Mouse (Mus musculus) fibroblast of lung, adult 2 months (primary cell): Measurements from ENCODE around the gene Ms4a4a.
"Not testable (repeated sequence)": the region's sequence is repeated elsewhere in the genome, so short reads cannot be mapped to it uniquely, and the experiment has no call there.

ENCODE experiments used
- DNase-seq: peaks from one replicate; pipeline ENCODE4 v3.0.0-alpha.2; 2011; ENCODE audit warnings: low read depth

The Ms4a4a gene

GRCm38 (mm10) chr19:11375273-11375672 lies at the start of gene Ms4a4a:
Gene Ms4a4a (plus strand): TSS chr19:11375523.
- DNase-seq = no peak

DNA sequence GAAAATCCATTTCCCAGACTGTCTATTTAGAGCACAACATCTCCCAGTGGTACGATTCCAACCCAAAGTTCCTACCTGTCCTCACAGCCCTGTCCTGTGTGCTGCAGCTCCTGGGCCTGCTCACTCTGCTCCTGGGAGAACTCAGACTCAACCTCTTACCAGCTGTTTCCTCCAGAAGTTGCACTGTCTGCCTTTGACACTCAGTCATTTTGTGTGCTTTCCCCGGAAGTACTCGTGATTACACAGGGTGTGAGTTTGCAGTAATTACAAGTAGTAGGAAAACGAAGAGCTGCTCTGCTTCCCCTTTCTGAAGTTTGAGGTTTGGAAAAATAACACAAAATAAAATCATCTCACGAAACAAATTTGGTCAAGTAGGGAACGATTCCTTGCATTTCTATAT lies 39.4 kb upstream of the Ms4a4a start, which contains the start of gene Ms4a7:
Gene Ms4a7 (minus strand): TSS at position 215 of the 400 bp plus-strand sequence.
- DNase-seq = no peak

- no peak for DNase-seq
These were observed 32.2 kb upstream of the Ms4a4a start for GRCm38 (mm10) chr19:11343147-11343546.

DNA sequence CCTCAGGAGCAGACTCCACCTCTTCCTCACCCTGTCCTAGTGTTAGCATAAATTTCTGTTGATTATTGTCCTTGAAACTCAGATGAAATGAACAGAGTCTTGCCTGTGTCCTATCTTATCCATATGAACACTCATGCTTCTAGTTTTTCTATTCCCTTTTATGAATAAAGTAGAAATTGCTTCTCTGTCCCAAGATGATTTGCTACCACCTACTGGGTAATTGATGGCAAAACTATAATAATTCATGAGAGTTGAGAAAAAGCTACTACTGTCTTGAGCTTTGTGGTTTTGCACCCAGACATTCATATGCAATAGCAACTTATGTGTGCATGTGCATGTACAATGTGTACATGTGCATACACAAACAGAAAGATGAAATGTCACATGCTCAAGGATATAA lies 31.3 kb upstream of the Ms4a4a start:
- DNase-seq = no peak

DNA sequence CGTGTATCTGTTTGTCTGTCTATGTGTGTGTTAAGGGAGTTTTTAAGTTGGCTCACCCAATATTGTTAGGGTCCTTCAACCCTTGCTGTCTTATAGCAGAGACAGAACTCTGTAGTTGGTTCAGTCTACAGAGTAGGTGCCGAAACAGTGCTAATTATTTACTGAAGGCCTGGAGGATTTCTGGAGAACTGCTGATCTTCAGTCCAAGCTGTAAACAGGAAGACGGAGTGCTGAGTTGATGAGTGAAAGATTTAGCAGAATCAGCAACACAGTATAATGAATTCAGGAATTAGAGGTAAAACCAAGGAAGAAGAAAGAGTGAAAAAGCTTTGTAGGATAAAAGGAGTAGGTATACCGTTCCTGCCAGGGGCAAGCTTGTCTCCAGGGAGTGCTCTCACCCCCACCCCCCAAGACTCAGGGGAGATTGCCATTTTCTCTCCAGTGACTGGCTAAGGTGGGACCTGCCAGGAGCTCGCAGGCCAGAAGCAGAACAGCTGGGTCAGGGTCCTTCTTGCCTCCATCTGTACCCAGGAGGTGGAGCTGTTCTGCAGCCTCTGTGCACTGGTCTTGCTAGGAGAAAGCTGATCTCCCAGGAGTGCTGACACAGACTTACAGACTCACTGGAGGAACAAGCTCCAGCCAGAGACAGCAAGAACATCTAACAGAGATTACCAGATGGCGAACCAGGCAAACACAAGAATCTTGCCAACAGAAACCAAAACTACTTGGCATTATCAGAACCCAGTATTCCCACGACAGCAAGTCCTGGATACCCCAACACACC lies 25.4 kb upstream of the Ms4a4a start:
- no peak for DNase-seq

GRCm38 (mm10) chr19:11351878-11352277 lies 23.4 kb upstream of the Ms4a4a start:
- no peak for DNase-seq

DNA sequence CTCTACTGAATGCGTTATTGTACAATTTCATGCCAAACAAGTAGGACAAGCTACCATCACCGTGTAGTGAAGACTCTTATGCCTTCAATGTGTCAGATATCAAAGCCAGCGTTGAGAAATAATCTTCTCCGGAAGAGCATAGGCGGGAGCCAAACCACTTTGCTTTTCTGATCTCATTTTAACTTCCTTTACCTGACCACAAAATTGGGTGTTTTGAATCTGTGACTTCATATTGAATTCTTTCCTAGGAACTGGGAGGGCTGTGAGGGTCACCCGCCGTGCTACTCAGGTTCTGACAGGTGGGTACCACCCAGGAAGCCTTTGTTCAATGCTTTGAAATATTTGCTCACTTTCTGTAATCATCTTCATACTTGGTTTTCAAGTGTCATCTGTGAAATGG lies 19.6 kb upstream of the Ms4a4a start:
- DNase-seq = no peak

GRCm38 (mm10) chr19:11360106-11360505 lies 15.2 kb upstream of the Ms4a4a start:
- DNase-seq = no peak

GRCm38 (mm10) chr19:11362002-11362401 lies 13.3 kb upstream of the Ms4a4a start:
- DNase-seq = no peak

DNA sequence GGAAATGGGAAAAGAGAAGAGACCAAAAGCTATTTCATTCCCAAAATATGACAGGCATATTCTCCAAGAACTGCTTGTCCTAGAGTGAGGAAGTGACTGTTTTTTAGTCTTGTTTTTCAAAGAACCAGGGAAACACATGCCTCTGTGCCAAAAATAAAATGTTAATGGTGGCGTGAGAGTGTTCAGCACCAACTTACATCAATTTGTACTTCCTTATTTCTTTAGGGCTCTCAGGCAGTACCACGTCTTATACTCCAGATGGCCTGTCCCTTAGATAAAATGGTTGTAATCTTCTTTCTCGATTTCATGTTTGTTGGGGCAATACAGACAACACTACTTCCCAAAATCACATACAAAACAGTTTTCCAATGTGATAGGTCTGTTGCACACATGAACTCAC lies 7.0 kb upstream of the Ms4a4a start:
- DNase-seq = no peak

GRCm38 (mm10) chr19:11371181-11371580 lies 4.1 kb upstream of the Ms4a4a start:
- DNase-seq = no peak

- DNase-seq = no peak
These were observed 1.1 kb downstream of the Ms4a4a start for GRCm38 (mm10) chr19:11376399-11376798.

GRCm38 (mm10) chr19:11387109-11387508 lies 11.8 kb downstream of the Ms4a4a start:
- DNase-seq = no peak

DNA sequence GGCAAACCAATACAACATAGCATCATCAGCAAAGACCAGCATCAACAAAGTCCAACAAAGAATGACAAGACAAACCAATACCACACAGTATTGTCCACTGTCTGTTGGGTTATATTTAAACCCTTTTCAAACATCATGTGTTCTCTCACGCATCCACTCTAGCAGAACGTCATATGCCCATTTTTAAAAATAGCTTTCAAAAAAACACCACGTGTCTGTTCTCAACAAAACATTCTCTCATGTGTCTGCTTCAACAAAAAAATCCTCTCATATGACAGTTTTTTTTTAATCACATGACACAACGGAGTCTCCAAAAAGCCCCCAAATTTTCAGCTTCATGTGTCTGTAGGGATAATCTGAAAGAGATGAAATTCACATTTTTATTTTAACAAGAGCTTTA lies 12.4 kb downstream of the Ms4a4a start:
- no peak for DNase-seq

DNA sequence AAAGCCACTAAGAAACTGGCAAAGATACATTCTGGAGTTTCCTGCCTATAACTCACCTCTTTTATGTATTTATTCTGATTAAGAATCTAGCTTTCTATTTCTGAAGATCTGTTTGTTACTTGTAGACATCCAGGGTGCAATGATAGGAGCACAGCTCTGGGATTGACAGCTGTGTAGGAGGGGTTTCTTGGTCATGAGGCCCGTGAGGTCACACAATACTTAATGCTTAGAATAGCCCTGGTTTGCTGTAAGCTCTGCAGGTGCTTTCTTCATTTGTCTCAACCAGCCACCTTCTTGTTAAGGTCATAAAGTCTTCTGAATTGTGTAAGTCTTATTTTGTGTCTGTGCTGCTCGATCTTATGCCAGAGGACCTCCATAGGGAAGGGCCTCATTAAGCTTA lies 13.6 kb downstream of the Ms4a4a start:
- no peak for DNase-seq

- no peak for DNase-seq
These were observed 20.4 kb downstream of the Ms4a4a start for GRCm38 (mm10) chr19:11395769-11396168.

- no peak for DNase-seq
These were observed 29.2 kb downstream of the Ms4a4a start, which contains the start of gene Ms4a4c for GRCm38 (mm10) chr19:11404527-11404926. Gene Ms4a4c (plus strand): TSS chr19:11404770.

GRCm38 (mm10) chr19:11407428-11407827 lies 32.1 kb downstream of the Ms4a4a start:
- no peak for DNase-seq

DNA sequence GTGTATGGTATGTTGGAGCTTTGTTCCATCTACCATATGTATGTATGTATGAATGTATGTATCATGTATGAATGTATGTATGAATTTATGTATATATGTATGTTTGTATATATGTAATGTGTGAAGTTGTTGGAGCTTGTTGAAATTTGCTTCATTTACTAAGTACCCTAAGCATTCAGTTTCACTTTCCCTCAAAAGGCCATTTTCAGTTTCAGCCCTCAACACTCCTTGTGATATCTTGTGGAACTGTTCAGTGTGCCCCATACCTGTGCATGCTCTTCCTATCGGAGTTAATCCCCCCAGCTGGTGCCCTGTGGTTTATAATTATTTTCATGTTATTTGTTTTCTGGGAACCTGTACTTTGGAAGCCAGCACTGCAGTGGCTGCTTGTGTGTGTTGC lies 33.3 kb downstream of the Ms4a4a start:
- DNase-seq = no peak

DNA sequence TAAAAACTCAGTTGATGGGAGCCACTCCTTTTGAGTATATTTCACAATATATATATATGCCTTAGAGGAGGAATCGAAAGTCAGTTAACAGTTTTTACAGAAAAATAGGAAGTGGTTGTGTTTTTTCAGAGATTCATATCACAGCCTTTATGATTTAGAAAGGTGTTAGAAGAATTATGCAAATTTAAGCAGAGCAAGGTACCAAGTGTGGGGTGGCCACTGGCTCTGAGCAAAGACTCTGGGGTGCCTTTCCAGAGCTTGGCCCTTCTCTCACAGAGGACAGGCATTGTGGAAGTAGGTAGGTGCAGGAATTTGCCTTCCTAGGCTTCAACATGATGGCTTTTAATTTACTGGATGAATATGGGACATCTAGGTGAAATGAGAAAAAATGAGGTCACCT lies 36.3 kb downstream of the Ms4a4a start:
- DNase-seq = no peak

DNA sequence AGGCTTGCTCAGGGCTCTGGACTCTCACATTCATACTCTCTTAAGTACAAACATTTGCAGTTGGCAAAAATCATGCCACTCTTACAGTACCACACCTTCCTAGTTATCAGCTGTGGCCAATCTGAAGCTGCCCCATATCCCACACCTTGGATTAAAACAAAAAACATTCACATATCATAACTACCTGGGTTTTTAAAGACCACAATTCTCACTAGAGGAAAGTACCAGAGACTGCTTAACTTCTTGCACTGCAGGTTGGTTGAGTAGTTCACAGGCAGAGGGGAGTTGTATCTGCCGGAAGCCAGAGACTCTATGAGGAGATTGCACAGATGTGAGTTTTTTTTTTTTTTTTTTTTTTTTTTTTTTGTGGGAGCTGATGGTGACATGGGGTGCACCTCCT lies 38.8 kb downstream of the Ms4a4a start:
- DNase-seq = no peak

DNA sequence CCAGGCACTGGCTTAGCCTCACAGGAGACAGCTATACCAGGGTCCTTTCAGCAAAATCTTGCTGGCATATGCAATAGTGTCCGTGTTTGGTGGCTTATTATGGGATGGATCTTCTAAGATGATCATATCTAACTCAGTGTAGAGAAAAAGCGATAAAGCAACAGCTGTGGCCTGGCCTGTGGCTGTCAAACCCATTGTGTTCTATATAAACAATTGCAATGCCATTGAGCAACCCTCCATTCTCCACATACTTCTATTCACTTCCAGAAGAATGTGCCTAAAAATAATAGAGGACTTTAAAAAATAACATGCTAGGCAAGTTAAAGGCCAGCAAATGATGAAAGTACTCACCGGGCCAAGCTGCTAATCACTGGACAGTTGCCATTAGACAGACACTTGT lies 40.3 kb downstream of the Ms4a4a start:
- no peak for DNase-seq

DNA sequence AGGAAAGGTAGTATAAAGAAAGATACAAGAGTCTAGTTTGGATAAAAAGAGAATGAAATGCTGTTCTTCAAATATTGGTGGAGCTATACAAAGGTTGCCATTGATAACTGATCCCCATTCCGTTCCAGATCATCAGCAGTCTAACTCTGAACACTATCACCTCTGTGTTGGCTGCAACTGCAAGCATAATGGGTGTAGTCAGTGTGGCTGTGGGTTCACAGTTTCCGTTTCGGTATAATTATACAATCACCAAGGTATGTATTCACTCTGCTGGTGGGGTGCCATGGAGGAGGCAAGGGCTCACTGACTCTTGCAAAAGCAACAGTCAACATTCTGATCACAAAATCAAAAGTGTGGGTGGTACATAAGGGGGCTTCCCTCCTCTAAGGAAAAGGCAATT lies 43.5 kb downstream of the Ms4a4a start:
- not testable (repeated sequence) for DNase-seq

- peak; percentile 3 for DNase-seq
These were observed 55.9 kb downstream of the Ms4a4a start for GRCm38 (mm10) chr19:11431209-11431608.
